Mouse (Mus musculus) liver, adult 2 months (tissue): Measurements from ENCODE around the gene Ctbp2.

Experiments used
- CTCF ChIP-seq: fragments of 200-500 bp; IDR thresholded peaks from 2 replicates; pipeline ENCODE4 v1.5.1; 2011; ENCODE audit warnings: low read depth, low read length, control low read depth
- POLR2A ChIP-seq: fragments of 200-500 bp; IDR thresholded peaks from 2 replicates; pipeline ENCODE4 v1.6.1; 2011; ENCODE audit warnings: low read length, control low read depth; ENCODE audit not compliant: insufficient read depth; ENCODE audit errors: extremely low read depth

GRCm38 (mm10) chr7:132982639-132983038 is 141.5 kb downstream of the Ctbp2 start:
- no peak for TF ChIP-seq POLR2A
- TF ChIP-seq CTCF = no peak
